Mouse (Mus musculus) spleen, adult 12 weeks (tissue): ENCODE data around the gene Tas2r118.

Experiments
- DNase-seq: peaks from one replicate; pipeline ENCODE4 v3.0.0; 2022; ENCODE audit warnings: low spot score

The Tas2r118 gene

DNA sequence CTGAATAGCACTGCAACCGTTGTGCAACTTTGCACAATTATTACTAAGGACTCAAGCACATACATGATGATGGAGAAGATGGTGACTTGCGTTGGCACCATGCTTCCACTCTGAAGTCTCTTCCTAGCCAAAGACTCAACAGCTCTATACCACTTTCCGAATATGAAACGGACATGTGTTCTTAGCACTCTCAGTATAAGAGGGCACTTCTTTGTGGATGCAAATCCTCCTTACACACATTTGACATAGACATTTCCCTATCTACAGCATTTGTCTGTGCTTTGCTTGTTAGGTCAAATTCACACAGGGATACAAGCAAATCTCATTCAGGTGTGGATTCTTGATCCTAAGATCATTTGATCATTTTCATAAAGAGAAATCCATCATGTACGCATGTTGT, at the start of gene Tas2r118:
Gene Tas2r118 (minus strand): TSS at position 101 of the 400 bp plus-strand sequence.
- no peak for DNase-seq

DNA sequence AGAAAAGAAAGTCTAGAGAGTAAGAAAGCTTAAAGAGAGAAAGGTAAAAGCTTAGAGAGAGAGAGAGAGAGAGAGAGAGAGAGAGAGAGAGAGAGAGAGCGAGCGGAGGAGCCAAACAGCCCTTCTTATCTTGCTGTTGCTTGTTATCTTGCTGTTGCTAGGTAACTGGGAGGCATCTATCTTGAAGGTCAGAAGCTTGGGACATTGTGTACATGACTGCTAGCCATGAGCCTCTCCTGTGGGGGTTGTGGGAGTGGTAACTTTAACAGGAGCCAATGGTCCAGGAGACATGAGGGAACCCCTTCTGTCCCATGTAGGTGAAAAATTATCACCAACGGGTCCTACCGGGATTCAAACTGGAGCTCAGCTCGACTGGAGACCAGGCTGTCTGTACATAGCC, 48.5 kb upstream of the Tas2r118 start:
- DNase-seq: no peak

DNA sequence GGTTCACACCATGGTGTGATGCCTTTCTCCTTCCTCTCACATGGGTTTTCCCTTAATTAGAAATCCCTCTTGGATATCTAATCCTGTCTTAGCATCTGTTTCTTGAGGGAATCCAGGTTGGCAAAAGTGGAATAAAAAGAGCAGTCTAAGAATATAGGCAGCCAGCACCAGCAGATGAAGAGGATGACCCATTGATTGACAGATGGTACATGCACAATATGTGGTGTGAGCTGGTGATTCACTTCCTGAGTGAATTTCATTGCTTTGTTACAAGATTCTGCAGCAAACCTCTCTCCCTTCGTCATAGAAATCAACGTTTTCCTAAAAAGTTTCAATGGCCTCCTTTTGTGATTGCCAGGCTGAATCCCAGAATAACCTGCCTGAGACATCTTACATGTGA, 23.4 kb upstream of the Tas2r118 start:
- DNase-seq: no peak

DNA sequence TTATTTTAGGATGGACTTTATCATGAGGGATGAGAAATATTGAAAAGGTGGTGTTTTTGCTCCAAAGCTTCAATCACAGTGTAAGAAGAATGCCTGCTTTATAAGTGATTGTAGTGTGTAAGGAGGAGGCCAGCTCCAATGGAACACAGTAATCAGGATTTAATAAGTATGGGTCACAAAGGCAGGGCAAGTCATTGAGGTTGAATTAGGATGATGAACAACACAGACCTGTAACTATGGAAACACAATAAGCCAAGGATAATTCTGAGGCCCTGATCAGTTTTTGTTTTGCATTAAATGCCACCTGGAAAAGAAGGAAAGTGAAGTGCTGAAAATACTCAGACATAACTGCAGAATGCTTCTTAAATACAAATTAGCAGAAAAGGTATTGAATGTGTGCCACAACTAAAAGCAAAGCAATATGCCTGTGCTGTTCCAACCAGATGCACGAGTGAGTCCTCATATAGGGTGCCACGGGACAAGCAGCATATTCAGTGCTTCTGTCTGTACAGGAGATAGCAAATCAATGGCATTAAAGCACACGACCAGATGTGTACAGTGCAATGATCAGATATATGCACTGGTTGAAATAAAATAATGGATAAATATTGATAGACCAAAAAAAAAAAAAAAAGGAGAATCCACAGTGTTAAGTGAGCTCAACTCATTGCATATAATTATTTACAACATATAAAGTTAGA, 21.0 kb upstream of the Tas2r118 start:
- no peak for DNase-seq

DNA sequence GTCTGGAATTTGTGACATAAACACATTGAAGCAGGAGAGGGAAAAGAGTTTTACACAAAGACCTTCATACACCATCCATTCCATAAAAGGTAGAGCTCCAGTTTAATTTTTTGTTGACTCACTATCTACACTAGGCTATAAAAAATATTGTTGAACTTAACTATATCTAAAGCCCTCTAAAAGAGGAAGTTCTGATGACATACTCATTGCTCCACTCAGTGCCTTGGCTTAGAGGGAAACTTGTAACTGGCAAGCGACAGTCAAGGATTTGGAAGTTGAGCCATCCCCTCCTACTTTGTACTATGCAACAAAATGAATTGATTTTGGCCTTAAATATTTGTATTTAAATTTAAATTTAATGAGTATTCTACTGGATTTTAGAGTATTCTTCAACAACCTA, 16.4 kb upstream of the Tas2r118 start:
- no peak for DNase-seq

DNA sequence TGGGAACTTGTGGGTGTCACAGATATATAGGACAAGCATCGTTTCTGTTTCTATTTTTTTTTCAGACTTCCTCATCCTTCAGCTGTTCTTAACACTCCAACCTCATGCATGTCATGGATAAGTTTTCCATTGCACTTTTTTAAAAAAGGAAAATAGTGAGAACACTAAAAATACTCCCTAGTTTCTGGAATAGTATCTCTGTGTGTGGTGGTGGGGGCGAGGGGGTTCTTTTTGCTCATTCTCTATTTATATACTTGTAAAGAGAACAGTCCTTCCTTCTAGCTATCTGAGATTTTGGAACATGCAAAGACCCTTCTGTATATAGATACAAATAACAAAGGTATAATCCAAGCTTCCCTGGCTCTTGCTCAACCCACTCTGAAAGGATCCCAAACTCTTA, 2.9 kb downstream of the Tas2r118 start:
- DNase-seq: no peak

DNA sequence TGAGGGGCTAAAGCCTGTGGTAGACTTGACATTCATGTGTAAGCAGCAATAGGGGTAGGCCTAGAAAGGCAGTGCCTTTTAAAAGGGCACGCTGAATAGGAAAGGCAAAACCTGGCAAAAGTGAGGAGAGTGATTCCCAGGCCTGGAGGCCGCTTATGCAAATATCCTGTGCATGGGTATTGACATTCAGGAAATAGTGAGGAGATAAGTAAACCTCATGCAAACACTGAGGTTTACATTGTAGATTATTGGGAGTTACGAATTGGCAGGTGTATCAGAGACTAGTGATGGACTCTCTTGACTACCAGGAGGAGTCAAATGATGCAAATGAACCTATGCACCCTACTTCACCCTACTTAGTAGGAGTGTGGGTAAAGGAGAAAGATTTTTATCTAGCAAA, 3.9 kb downstream of the Tas2r118 start:
- DNase-seq: no peak

DNA sequence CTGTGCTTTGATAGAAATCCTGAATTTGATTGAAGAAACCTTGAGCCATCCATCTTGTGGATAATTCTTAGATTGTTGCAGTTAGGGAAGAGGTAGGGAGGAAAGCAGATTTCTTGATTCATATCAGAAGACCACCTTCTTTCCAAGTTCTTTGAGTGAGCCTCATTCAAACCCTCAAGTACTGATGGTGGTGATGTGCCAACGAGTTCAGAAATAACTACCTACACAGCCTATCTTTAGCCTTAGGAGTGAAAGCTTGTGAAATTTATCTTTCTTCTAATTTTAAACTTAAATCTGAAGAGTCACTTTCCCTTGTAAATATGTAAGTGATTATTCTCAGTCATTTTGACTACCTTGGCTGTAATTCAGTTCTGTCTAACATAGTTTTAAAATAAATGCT, 6.1 kb downstream of the Tas2r118 start:
- no peak for DNase-seq

DNA sequence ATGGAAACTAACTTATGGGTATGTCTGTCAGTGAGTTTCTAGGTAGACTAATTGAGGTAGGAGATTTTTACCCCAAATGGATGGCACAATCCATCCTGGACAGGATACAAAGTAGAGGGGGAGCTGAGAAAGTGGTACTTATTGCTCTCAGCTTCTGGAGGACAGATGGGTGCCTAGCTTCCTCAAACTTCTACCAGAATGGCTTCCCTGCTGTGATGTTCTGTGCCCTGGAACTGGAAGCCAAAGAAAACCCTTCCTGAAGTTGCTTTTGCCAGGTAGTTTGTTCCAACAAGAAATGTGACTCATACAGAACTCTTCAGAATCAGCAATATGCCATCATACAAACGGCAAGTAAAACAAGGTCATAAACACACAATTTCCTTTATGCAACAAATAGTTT, 29.1 kb downstream of the Tas2r118 start:
- DNase-seq: no peak

DNA sequence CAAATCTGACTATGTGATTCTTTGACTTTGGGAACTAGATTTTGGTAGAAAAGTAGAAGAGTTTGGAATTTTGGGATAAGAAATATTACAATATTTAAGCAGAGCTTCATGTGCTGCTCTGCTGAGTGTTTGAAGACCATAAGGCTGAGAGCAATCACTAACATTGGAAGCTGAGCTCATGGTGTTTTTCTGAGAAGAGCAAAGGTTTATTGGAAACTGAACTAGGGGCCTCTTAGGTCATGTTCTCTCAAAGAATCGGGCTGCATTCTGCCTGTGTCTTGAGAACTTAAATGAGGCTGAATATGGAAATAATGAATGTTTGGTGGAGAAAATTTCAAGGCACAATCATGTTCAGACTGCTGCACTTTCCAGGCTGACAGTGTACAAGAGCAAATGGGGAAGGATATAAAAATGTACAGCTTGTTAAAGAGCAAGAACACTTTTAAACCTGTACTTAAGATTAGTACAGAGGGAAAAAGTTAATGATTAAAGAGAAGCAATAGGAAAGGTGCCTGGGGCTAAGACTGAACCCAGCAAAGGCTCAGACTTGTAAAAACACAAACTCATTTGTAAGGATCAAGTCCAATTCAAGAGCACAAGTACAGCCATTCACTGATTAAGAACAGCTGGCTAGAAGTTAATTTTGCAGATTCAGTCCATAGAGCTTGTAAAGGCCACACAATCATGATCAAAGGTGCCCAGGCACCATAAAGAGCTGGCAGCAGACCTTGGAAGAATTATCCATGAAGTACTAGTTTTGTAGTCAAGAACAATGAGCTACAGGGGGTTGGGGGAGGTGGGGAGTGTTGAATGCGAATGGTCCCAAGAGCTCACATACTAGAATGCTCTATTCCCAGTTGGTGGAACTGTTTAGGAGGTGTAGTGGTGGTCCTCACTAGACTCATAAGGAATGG, 31.0 kb downstream of the Tas2r118 start:
- DNase-seq: no peak

DNA sequence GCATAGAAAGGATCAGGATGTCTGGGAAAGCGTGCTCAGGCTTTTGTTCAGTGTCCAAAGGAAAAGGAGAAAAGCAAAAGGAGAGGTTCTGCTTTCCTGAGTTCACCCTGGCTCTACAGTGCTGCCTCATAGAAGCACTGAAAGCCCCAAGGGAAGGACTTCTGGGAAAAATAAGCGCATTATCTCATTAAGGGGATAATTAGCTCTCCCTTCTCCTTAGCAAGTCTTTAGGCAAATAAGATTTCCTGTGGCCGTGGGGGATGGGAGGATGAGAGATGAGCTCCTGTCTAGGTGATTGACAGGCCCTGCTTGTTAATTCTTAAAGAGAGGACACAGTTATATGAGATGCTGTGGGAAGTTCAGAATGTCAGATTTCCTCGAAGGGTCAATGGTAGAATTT, 33.4 kb downstream of the Tas2r118 start:
- DNase-seq: no peak

DNA sequence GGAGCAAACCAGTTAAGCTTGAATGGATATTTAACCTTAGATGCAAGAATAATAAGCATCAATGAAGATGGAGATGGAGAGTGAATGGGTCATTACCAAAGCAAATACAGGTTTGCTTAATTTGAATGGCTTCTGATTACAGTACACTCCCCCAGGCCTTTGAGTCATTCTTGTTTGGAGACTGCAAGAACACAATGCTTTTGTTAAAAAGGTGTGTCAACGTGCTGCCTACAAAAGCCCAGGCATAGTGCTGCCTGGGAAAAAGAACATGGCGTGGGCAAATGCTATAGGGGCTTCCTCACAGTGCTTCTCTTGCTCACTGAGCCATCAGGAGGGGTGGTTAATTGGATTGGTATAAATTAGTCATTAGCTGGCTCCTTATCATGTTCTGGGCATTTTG, 46.1 kb downstream of the Tas2r118 start:
- no peak for DNase-seq
